Mouse (Mus musculus) embryonic facial prominence, embryonic 15.5 days (tissue): ENCODE measurements around the gene Bpifa5. TPM values are rescaled to one million over a fixed set of nuclear protein-coding genes. Genes with fewer than 3 reads are reported as not detected.

Experiments
- ATAC-seq: fragments of 200-750 bp; cut with Nextera tagmentation; 2 replicates; pipeline ENCODE4 v1.8.0; 2017; ENCODE audit warnings: low read depth, moderate TSS enrichment; ENCODE audit not compliant: insufficient number of reproducible peaks, low FRiP score, low TSS enrichment
- H3K27ac ChIP-seq: fragments of 300-500 bp; sonication (generic); replicated peaks from 2 replicates; pipeline ENCODE4 v1.5.1; 2015; ENCODE audit warnings: mild to moderate bottlenecking, inconsistent platforms
- H3K27me3 ChIP-seq: fragments of 300-500 bp; sonication (generic); 2 replicates; pipeline ENCODE4 v1.6.1; 2015; ENCODE audit warnings: inconsistent platforms
- H3K36me3 ChIP-seq: fragments of 300-500 bp; sonication (generic); 2 replicates; pipeline ENCODE4 v1.6.1; 2015; ENCODE audit warnings: mild to moderate bottlenecking, inconsistent platforms
- H3K4me1 ChIP-seq: fragments of 300-500 bp; sonication (generic); 2 replicates; pipeline ENCODE4 v1.6.1; 2015; ENCODE audit warnings: inconsistent platforms
- H3K4me2 ChIP-seq: fragments of 300-500 bp; sonication (generic); replicated peaks from 2 replicates; pipeline ENCODE4 v1.6.1; 2015; ENCODE audit warnings: mild to moderate bottlenecking, inconsistent platforms
- H3K4me3 ChIP-seq: fragments of 300-500 bp; sonication (generic); replicated peaks from 2 replicates; pipeline ENCODE4 v1.5.1; 2015; ENCODE audit warnings: mild to moderate bottlenecking, inconsistent platforms
- H3K9ac ChIP-seq: fragments of 300-500 bp; sonication (generic); 2 replicates; pipeline ENCODE4 v1.6.1; 2015; ENCODE audit warnings: inconsistent platforms
- H3K9me3 ChIP-seq: fragments of 300-500 bp; sonication (generic); replicated peaks from 2 replicates; pipeline ENCODE4 v1.6.1; 2016; ENCODE audit warnings: inconsistent platforms
- WGBS: fragments of 180-500 bp; shearing (Covaris S2); methylation state at CpG from one replicate; pipeline ENCODE4 v1.1.7; 2015; 5-methylcytosine and 5-hydroxymethylcytosine counted together
- polyA plus RNA-seq: library from polyadenylated mRNA; unstranded; fragments of >200 nt; fragmentation: Nextera tagmentation; extraction: Ambion mirVana; gene quantifications from 2 replicates; pipeline ENCODE4 v1.2.1, GENCODE M21; 2015

Gene Bpifa5
- polyA plus RNA-seq, 1 experiment from 2014 or later: not detected

DNA sequence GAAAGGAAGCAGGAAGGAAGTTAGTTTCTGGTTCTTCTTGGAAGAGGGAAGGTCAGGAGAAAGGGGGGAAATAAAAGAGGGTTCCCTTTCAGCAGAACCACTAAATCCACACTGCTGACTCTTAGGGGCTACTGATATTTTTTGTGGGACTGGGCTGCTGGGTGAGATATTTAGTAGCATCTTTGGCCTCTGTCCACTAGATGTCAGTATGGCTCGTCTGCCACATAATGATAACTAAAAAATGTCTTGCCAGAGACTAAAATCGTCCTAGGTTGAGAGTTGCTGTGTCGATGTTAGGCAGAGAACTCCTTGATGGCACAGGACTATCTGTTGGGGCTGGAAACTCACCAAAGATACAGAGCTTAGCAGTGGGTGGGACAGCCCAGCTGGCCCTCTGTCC lies 46.7 kb downstream of the Bpifa5 start:
- Histone ChIP-seq H3K4me2 (no peak overlapping the region), H3K36me3 (no peaks in the 10 kb centered on the region), H3K9ac (no peak overlapping the region), H3K9me3 (no peaks in the 10 kb centered on the region), H3K27me3 (no peaks in the 10 kb centered on the region), H3K4me3 (no peak overlapping the region), H3K4me1 (no peaks in the 10 kb centered on the region), H3K27ac (no peak overlapping the region)
- WGBS: 12% methylated on average over 3 of the region's 3 CpGs
- ATAC-seq: no peak

DNA sequence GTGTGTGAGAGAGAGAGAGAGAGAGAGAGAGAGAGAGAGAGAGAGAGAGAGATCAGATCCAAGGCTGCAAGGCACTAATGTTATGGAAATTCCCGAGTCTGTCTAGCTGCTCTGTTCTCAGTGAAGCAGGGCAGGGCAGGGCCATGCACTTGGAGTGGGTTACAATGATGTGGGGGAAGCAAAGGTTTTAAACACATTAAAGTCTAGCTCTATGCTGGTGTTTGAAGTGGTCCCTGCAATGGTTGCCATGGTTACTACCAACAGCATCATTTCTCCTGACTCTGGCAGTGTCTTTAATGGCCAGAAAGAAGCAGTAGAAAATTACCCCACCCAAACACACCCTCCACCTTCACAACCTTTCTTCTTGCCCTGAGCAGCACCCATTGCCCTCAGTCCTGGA lies 48.7 kb downstream of the Bpifa5 start:
- 44% methylated on average over 1 of the region's 1 CpGs for WGBS
- Histone ChIP-seq H3K36me3 (no peaks in the 10 kb centered on the region), H3K27ac (no peak overlapping the region), H3K4me2 (no peak overlapping the region), H3K9ac (no peak overlapping the region), H3K4me3 (no peak overlapping the region), H3K9me3 (no peaks in the 10 kb centered on the region), H3K27me3 (no peaks in the 10 kb centered on the region), H3K4me1 (no peaks in the 10 kb centered on the region)
- no peak for ATAC-seq

DNA sequence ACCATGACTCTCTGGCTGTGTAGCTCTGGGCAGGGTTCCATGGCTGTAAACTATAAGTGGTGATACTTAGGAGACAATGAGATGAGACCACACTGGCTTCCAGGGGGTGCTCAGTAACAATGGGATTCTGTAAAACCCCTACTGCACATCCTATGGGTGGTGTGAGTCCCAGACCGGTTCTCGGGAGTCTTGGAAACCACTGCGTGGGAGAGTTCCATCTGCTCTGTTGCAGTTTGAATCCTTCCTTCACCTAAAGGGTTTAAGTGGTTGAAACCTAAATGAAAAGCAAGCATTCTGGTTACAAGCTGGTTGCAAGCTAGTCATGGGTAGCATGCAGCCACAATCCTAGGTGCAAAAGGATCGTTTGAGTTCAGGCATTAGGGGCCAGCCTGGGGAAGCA lies 49.5 kb downstream of the Bpifa5 start:
- H3K27me3 ChIP-seq: no peaks in the 10 kb centered on the region
- H3K4me2 ChIP-seq: no peak overlapping the region
- no peak overlapping the region for H3K27ac ChIP-seq
- no peaks in the 10 kb centered on the region for H3K9me3 ChIP-seq
- 80% methylated on average over 4 of the region's 4 CpGs for WGBS
- no peaks in the 10 kb centered on the region for H3K36me3 ChIP-seq
- no peak for ATAC-seq
- no peak overlapping the region for H3K9ac ChIP-seq
- no peak overlapping the region for H3K4me3 ChIP-seq
- H3K4me1 ChIP-seq: no peaks in the 10 kb centered on the region

DNA sequence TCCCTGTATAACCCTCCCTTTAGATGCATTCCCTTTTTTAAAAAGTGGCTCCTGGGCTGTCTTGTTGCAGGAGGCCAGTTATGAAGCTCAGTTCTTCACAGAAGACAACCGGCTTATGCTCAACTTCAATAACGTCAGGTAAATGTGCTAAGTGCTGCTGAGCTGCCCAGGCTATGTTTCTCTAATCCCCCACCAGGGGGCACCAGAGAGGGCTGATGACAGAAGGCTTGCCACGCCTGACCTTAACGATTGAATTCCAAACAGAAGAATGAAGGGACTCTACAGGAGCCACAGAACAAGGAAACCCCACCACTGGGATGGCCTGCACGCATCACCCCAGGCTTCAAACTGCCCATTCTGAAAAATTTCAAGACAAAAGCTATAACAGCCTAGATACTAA lies 52.8 kb downstream of the Bpifa5 start:
- H3K4me2 ChIP-seq: no peak overlapping the region
- H3K27me3 ChIP-seq: no peaks in the 10 kb centered on the region
- ATAC-seq: no peak
- no peak overlapping the region for H3K4me3 ChIP-seq
- no peak overlapping the region for H3K9ac ChIP-seq
- no peaks in the 10 kb centered on the region for H3K9me3 ChIP-seq
- no peaks in the 10 kb centered on the region for H3K4me1 ChIP-seq
- H3K27ac ChIP-seq: no peak overlapping the region
- H3K36me3 ChIP-seq: no peaks in the 10 kb centered on the region
- WGBS: 12% methylated on average over 5 of the region's 5 CpGs

Other genes with a start within 250 kb of the Bpifa5 start
- 0.21 and 0.34 TPM in 2 replicates for gene Bpifb3, start 244.4 kb upstream of the Bpifa5 start, polyA plus RNA-seq
- gene Bpifb4, start 224.4 kb upstream of the Bpifa5 start, polyA plus RNA-seq: not detected in 2 replicates
- 0.11 TPM in 1 of 2 replicates, not detected in the other for gene Bpifa6, start 187.7 kb upstream of the Bpifa5 start, polyA plus RNA-seq
- 0.46 TPM in 1 of 2 replicates, not detected in the other for gene Bpifa2, start 154.3 kb upstream of the Bpifa5 start, polyA plus RNA-seq
- gene Bpifa3, start 32.3 kb upstream of the Bpifa5 start, polyA plus RNA-seq: not detected in 2 replicates
- 209 and 581 TPM in 2 replicates for gene Bpifa1, start 19.7 kb upstream of the Bpifa5 start, polyA plus RNA-seq
- 0.18 and 0.43 TPM in 2 replicates for gene Bpifb1, start 28.2 kb downstream of the Bpifa5 start, polyA plus RNA-seq
- 0.96 and 1.2 TPM in 2 replicates for gene Bpifb5, start 61.1 kb downstream of the Bpifa5 start, polyA plus RNA-seq
- not detected in 2 replicates for gene Bpifb9a, start 95.2 kb downstream of the Bpifa5 start, polyA plus RNA-seq
- 1.2 TPM in 2 replicates for gene Bpifb9b, start 144.6 kb downstream of the Bpifa5 start, polyA plus RNA-seq
- gene Cdk5rap1, start 210.4 kb downstream of the Bpifa5 start, polyA plus RNA-seq: 20.1 and 21.1 TPM in 2 replicates
- gene Snta1, start 245.5 kb downstream of the Bpifa5 start, polyA plus RNA-seq: 12.1 and 12.8 TPM in 2 replicates